Mouse (Mus musculus): ENCODE measurements around the gene Astn2. TPM values are rescaled to one million over a fixed set of nuclear protein-coding genes. Genes with fewer than 3 reads are reported as not detected.

The Astn2 gene
- total RNA-seq, 2 experiments from 2014 or later: 21.8 to 22.3 TPM

- no peak for DNase-seq
Measured at GRCm38 (mm10) chr4:66158714-66159113, 245.7 kb downstream of the Astn2 start.

DNA sequence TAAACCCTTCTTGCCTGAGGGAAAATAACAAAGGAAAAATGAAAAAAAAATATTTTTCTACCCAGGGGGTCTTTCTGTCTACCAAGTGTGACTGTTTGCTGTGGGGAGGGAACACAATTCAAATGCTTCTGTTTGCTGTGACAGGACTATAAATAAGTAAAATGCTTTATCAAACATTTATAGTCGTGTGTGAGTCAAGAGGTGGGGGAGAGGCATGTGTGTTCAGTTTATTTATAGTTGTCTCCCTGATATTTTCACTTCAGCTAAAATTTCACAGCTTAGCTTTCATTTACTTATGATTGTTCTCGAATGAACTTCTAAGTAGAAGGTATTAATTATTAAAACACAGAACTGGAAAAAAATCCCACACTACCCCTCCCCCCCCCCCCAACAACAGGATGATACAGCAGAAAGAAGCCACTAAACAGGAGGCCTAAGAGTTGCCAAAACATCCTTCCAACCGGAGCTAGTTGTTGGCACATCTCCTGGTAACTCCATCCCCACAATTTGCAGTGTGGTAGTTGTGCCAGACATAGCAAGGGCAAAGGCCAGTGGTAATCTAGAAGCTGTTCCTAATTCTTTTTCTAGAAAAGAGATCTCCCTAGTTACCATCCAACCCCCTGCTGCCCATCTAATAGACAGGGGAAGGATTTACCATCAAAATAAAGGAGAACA, 246.8 kb downstream of the Astn2 start:
- DNase-seq: no peak

DNA sequence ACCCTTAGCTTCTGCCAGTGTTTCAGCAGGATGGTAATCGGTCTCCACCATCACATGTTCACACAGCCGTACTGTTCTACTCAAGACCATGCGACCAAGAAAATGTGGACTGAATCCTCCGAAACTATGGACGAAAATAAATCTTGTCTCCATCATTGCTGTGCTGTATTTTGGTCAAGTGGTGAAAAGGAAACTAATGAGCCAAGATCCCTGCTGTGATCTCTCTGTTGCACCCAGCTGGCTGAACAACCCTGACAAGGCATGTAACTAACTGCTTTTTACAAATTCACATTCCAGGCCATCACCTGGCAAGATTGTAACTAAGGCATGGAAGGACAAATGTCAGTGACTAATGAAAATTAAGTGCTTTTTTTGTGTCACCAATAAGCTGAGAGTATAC, 257.9 kb downstream of the Astn2 start:
- DNase-seq: no peak

DNA sequence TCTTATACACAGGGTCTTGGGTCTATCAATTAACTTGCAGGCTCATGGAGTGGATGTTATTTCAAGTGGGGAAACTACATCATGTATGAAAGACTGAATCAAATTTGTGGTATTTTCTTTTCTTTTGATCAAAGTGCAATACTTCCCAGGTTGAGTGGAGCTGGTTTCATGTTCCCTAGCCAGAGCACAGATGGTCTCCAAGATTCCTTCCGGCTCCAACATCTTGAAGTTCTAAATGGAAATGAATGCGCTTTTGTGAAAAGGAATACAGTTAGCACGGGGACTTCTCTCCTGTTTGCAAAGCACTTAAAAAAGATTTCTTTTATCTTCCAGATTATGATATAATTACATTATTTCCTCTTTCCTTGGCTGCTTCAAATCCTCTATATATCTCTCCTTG, 278.2 kb downstream of the Astn2 start:
- DNase-seq: no peak

DNA sequence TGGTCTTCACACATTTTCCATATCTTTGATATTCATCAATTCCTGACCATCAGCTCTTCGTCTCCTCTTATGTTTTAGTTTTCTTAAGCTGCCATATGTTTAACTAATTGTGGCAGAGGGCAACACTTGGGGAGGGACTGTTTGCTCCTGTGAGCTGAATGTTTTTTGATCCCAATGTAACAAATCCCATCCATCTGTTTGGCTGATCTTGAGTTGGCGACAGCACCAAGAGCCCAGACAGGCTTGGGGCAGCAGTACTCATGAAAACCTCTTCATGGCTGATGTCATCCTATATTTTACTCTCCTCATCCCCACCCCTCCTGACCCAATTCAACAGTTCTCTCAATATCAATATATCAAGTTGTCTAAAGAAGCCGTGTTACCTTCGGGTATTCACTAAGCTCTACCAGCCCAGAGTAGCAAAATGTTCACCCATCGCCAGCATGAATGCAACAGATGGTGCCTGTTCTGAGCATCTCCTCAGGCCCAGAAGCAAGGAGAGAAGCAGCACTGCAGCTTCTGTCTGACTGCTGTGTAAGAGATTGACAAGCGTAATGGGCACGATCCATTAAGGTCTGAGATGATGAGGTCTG, 281.5 kb downstream of the Astn2 start:
- DNase-seq: peak; percentile 4 to 6

DNA sequence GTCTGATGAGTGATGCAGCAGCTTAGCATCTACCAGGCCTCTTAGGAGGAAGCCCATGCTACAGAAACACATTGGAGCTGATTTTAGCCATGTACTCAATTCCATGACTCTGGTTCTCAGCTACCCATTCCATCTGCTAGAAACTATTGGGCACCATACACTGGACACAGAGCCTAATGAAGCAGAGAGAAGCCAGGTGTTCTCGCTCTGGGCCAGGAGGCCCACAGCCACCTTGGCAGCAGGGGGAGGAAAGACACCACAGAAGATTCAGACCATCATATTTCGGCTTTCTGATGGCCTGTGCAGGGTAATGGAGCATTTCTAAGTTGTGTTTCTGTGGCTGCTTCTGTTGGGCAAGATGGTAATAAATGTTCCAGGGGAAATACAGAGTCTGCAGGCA, 290.2 kb downstream of the Astn2 start:
- DNase-seq: no peak

- DNase-seq: no peak
Measured at GRCm38 (mm10) chr4:66102037-66102436, 302.4 kb downstream of the Astn2 start.

- no peak for DNase-seq
Measured at GRCm38 (mm10) chr4:66097629-66098028, 306.8 kb downstream of the Astn2 start.

DNA sequence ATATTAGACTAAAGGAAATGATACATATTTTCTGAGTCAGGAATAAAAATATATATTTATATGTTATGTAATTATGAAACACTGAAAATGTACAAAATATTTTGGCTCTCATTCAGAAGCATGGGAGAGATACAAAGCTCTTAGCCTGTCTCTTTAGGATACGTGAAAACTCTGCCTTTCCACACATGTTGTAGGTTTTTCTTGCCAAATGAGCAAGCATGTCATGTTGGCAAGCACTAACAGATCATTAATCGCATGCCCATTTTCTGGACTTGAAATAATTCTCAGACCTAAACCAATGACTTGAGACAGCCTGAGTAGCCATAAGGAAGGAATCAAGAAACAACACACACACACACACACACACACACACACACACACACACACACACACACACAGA, 308.3 kb downstream of the Astn2 start:
- no peak for DNase-seq

GRCm38 (mm10) chr4:66057161-66057560, 347.2 kb downstream of the Astn2 start:
- no peak for DNase-seq

- DNase-seq: no peak
Measured at GRCm38 (mm10) chr4:66055690-66056089, 348.7 kb downstream of the Astn2 start.

DNA sequence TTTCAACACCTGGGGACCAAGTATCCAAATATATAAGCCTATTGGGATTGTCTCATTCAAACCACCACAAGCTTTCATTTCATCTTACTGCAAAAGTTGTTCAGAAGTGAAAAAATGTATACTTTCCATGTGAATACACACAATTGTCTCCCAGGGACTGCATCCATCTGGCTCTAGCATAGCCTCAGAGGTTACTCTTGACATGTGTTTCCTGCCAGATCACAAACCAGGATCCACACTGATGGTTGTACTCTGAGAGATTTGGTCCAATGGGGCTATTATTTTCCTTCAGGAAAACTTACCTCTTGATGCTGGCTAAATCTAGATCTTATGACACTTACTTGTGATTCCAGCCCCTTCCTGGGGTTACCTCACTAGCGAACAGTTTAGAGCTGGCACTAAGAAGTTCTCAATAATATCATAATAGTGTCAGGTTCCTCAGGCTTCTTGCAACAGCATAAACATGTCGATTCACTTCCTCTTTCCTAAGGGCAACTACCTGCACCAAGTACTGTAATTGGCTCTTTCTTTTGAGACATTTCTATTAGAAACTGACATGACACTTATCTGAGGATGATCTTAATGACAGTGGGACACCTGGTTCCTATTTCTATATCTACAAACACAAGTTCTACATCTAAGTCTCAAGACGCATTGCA, 361.3 kb downstream of the Astn2 start:
- no peak for DNase-seq

- no peak for DNase-seq
Measured at GRCm38 (mm10) chr4:66033826-66034225, 370.6 kb downstream of the Astn2 start.

DNA sequence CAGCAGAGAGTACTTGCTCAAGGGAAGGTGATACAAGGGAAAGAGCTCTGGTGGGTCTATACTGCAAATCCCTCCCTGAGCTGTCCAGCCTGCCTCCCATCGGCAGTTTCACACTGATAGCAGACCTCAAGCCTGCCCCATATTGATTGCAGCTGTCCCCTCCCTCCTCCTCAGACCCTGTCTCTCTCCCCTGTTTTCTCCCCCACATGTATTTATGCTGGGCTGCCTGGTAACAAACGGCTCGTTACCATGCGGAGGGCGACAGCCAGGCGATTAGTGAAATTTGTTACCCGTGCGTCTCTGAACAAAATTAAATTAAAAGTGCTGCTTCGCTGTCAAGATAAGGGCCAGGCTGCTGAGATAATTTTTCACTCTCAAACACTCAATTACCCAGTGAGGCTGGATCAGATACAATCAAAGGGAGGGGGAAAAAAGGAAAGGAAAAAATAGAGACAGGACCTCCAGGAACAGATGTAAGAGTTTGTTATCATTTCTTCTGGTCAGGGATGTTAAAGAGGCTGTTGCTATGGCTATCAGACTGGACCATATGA, 373.0 kb downstream of the Astn2 start:
- DNase-seq: no peak

DNA sequence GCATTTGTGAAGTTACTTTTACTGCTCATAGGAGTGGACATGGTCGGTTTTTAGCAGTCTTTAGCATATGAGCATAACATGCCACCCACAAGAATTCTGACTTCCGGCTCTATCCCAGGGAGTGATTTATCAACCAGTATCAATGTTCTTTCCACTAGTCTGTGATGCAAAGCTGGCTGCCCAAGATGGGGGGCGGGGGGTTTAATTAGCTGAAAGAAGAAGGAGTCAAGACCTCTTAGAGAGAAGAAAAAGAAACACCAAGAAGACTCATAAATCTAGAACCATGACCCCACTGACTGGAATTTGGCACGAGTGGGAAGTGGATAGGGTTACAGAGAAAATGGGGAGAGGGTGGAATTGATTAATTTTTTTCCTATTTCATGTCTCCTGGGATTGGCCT, 374.5 kb downstream of the Astn2 start:
- no peak for DNase-seq

DNA sequence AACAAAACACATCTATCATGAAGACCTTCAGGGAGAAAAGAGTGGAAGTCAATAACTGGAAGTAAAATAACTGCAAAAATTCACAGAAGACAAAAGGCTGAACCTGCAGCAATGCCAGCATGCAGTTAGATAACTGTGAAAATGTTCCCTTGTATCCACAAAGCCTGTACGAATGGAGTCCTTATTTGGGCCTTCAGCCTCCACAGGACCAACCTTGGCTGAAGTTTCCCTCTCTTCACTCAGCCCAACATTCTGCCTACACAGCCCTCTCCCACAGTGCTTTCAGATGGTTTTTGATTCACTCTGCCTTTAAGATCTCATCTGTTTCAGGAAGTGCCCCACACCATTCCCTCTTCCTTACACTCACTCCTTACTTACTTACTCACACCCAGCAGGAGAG, 376.5 kb downstream of the Astn2 start:
- no peak for DNase-seq

DNA sequence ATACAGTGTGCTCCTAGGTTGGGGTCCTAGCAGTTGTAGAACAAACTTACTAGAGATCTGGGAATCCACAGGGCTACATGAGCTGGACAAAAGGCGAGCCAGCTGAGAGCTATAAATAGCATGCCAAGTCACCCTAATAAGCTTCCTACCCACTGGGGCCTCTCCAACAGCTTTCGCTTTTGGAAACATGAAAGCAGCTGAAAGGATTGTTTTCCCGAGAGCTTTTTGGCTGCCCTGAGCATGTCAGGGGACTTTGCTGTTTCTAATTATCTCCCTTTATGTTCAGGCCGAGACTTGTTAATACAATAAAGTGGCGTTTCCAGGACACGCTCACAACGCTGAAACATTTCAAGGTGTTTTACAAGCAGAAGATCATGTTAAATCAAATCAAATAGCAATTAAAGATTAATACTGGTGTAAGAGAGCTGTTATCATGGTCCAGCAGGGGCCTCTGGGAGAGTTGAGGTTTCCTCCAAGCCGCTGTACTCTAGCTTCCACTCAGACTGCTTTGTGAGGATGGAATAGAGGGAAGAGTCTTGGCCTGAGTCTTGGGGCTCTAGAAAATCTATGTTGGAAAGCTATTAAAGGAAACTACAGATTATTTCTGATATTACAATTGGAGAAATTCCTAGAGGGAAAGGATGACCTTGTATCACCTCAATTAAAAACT, 378.9 kb downstream of the Astn2 start:
- peak; percentile 7 to 10 for DNase-seq

GRCm38 (mm10) chr4:66002936-66003335, 401.5 kb downstream of the Astn2 start:
- DNase-seq: no peak

DNA sequence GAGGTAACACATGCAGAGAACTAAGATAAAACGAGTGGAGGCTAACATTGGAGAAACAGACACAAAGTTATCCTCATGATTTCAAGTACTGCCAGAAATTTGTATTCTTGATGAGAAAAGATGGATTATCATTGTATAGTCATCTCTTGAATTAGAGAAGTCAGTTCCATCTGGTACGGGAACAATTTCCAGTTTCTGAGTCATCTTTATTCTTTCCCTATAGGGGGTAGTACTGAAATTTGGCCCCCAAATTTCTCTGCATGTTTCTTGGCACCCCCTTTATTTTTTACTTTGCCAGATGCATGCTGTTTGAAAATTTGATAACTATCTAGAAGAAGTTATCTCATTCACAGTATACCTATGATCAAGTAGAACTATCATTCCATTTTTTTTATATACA, 420.8 kb downstream of the Astn2 start:
- DNase-seq: no peak

DNA sequence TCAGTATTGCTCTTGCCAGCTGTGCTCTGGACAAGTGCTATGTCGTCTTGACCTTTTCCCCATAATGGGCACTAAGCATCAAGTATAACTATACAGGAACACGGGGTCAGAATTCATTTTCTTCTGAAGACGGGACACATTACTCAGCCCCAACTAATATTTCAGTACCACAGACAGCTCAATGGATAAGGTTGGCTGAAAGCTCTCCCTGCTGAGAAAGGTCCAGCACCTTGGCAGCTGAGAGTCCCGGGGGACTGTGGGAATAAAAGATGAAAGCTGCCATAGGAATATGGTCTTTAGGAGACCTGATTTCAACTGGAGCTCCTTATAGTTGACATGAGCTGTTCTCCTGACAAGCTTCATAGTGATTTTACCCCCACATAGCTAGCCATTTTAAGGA, 421.5 kb downstream of the Astn2 start:
- no peak for DNase-seq

DNA sequence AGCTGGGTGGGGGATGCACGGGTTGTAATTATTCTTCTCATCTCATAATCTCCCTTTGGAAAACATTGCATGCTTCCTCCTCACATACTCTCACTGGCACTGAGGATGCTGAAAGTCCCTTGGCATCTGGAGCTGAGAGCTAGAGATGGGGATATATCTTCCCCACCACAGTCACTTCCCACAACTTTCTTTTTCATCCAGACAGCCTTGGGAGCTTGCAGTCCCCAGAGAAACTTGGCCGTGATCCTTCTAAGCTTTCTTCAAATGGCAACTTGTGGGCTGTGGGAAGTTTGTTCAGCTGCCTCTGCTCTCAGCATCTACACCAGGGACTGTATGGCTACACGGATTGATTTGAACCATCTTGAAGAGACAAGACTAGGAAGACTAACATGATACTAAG, 428.2 kb downstream of the Astn2 start:
- DNase-seq: peak in 1 of 2 experiments; percentile 7

DNA sequence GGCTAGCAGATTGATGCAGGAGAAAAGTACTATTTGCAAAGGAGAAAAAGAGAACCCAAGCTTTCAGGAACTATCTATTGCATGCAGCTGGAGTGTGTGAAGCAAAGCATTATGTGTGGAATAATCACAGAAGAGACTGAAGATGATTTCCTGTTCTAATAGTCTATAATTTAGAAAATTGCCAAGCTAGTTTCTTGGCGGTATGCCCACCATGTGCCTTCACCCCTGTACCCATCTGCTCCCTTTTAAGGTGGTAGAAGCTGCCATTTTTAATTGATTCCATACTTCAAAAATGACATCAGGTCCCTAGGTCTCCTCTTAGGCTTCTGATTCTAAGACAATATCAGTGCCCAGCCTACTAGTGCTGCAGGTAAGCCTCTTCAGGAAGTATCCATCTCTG, 432.0 kb downstream of the Astn2 start:
- DNase-seq: no peak

DNA sequence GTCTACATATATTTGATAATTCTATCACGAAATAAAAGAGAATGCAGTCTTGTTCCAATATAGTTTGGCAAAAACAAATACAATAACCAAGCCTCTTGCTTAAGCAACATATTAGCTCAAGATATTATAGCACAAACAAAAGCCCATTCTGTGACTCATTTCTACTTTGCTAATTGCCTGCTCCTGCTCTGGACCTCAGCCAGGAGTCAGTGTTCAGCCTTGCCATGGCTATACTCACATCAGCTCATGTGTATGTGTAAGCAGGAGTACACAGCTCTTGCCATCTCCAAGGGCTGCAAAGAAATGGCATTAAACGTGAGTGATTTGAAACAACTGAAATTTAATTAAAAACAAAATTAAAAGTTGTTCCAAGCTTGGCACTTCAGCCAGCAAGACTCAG, 435.1 kb downstream of the Astn2 start:
- DNase-seq: no peak
